Mouse (Mus musculus): Measurements from ENCODE around the gene Aldh3a1.
"Not testable (repeated sequence)": the region's sequence is repeated elsewhere in the genome, so short reads cannot be mapped to it uniquely, and the experiment has no call there.

Aldh3a1 gene

GRCm38 (mm10) chr11:61207487-61208246 is at the start of gene Aldh3a1:
Gene Aldh3a1, plus strand, starts transcription at chr11:61207537.
- no peak for DNase-seq (ENCODE audit: low spot score)

GRCm38 (mm10) chr11:61158141-61158540 is 49.2 kb upstream of the Aldh3a1 start:
- no peak for DNase-seq (ENCODE audit: low spot score)

GRCm38 (mm10) chr11:61159796-61160732 is 47.3 kb upstream of the Aldh3a1 start:
- DNase-seq (ENCODE audit: low spot score), result no peak

- DNase-seq (ENCODE audit: low spot score), result no peak
Observed at GRCm38 (mm10) chr11:61161121-61161520, 46.2 kb upstream of the Aldh3a1 start.

GRCm38 (mm10) chr11:61162776-61163175 is 44.6 kb upstream of the Aldh3a1 start:
- no peak for DNase-seq (ENCODE audit: low spot score)

- DNase-seq (ENCODE audit: low spot score), result no peak
Observed at GRCm38 (mm10) chr11:61163341-61163740, 44.0 kb upstream of the Aldh3a1 start.

- DNase-seq (ENCODE audit: low spot score), result no peak
Observed at GRCm38 (mm10) chr11:61164366-61164765, 43.0 kb upstream of the Aldh3a1 start.

GRCm38 (mm10) chr11:61164881-61165280 is 42.5 kb upstream of the Aldh3a1 start:
- DNase-seq (ENCODE audit: low spot score), result no peak

GRCm38 (mm10) chr11:61170184-61170583 is 37.2 kb upstream of the Aldh3a1 start:
- DNase-seq (ENCODE audit: low spot score), result no peak

- DNase-seq (ENCODE audit: low spot score), result not testable (repeated sequence)
Observed at GRCm38 (mm10) chr11:61173477-61173876, 33.9 kb upstream of the Aldh3a1 start.

GRCm38 (mm10) chr11:61174291-61174820 is 33.0 kb upstream of the Aldh3a1 start:
- peak; percentile 85 for DNase-seq (ENCODE audit: low spot score)

- peak; percentile 100 for DNase-seq (ENCODE audit: low spot score)
Observed at GRCm38 (mm10) chr11:61174821-61175658, 32.3 kb upstream of the Aldh3a1 start, which contains the start of gene Usp22. Gene Usp22, minus strand, starts transcription at chr11:61175055.

GRCm38 (mm10) chr11:61175778-61176177 is 31.6 kb upstream of the Aldh3a1 start:
- DNase-seq (ENCODE audit: low spot score), result no peak

- no peak for DNase-seq (ENCODE audit: low spot score)
Observed at GRCm38 (mm10) chr11:61176321-61176720, 31.0 kb upstream of the Aldh3a1 start.

GRCm38 (mm10) chr11:61180361-61180760 is 27.0 kb upstream of the Aldh3a1 start:
- DNase-seq (ENCODE audit: low spot score), result no peak

GRCm38 (mm10) chr11:61181624-61182023 is 25.7 kb upstream of the Aldh3a1 start:
- no peak for DNase-seq (ENCODE audit: low spot score)

- DNase-seq (ENCODE audit: low spot score), result no peak
Observed at GRCm38 (mm10) chr11:61183820-61184219, 23.5 kb upstream of the Aldh3a1 start.

GRCm38 (mm10) chr11:61190776-61191175 is 16.6 kb upstream of the Aldh3a1 start:
- no peak for DNase-seq (ENCODE audit: low spot score)

- not testable (repeated sequence) for DNase-seq (ENCODE audit: low spot score)
Observed at GRCm38 (mm10) chr11:61192123-61192522, 15.2 kb upstream of the Aldh3a1 start.

GRCm38 (mm10) chr11:61192779-61193178 is 14.6 kb upstream of the Aldh3a1 start:
- no peak for DNase-seq (ENCODE audit: low spot score)

- peak; percentile 58 for DNase-seq (ENCODE audit: low spot score)
Observed at GRCm38 (mm10) chr11:61193392-61193791, 13.9 kb upstream of the Aldh3a1 start.

Measured in yolk sac, embryonic 10.5 days (tissue).